Mouse (Mus musculus): ENCODE data around the gene Mrgprx2. TPM values are rescaled to one million over a fixed set of nuclear protein-coding genes. Genes with fewer than 3 reads are reported as not detected.

The Mrgprx2 gene
- 0.04 TPM for polyA plus RNA-seq (2017; shearing (Covaris generic))

GRCm38 (mm10) chr7:48499221-48499620 is at the start of gene Mrgprx2:
Gene Mrgprx2, minus strand, starts transcription at chr7:48499321.

GRCm38 (mm10) chr7:48456242-48456641 is 42.9 kb downstream of the Mrgprx2 start, which contains the start of gene Mrgprb1:
Gene Mrgprb1, minus strand, starts transcription at chr7:48456342.

Other genes starting within 250 kb of the Mrgprx2 start
- gene Mrgprb8, start 110.8 kb downstream of the Mrgprx2 start, polyA plus RNA-seq (2017; shearing (Covaris generic)) = not detected
- 0.60 TPM for gene Mrgprb1, start 43.0 kb downstream of the Mrgprx2 start, polyA plus RNA-seq (2017; shearing (Covaris generic))
- gene Mrgprb2, start 58.8 kb upstream of the Mrgprx2 start, polyA plus RNA-seq (2017; shearing (Covaris generic)) = not detected
- gene Mrgprb3, start 144.5 kb upstream of the Mrgprx2 start, polyA plus RNA-seq (2017; shearing (Covaris generic)) = not detected